Mouse (Mus musculus) adrenal gland, postnatal 10 days (tissue): ENCODE measurements around the gene Rab40c. TPM values are rescaled to one million over a fixed set of nuclear protein-coding genes. Genes with fewer than 3 reads are reported as not detected.
A peak's percentile ranks its signal among the peaks of the same experiment; 100 is the strongest.

Experiments
- DNase-seq: peaks from one replicate; pipeline ENCODE4 v3.0.0; 2021; ENCODE audit warnings: mixed read lengths
- total RNA-seq, 2 experiments: library from RNA; stranded (reverse); gene quantifications; 2 replicates each; pipeline ENCODE4 v1.2.3; 2021

Gene Rab40c
- total RNA-seq, 2 experiments from 2014 or later, result 16.9 to 25.6 TPM

DNA sequence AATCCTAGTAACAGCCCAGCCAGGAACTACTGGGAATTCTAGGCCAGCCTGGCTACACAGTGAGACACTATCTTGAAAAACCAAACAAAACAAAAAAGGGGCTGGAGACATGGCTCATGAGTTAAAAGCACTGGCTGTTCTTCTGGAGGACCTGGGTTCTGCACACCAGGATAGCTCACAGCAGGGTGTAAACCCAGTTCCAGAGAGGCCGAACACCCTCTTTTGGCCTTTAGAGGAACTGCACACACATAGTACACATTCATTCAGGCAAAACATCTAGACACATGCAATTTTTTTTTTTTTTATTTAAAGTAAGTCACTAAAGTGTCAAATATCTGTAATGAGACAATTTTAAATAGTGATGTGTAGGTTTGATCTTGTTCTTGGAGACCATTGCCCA lies 19.3 kb downstream of the Rab40c start:
- DNase-seq, result no peak

DNA sequence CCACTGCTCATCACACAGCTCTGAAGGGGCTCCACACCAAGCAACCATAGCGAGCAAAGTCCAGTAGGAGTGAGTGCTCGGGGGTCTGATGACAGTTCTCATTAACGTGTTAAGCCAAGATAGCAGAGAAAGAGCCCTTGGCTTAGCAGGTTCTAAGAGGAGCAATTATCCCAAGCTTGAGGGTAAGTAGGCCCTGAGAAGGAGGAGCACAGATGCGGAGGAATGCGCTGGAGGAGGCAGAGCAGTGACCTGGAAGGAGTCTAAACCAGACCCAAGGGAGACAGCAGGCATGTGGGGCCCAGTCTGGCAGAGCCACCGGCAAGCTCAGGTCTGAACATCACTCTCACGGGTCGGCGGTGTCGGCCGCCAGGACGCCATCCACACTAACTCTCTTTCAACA lies 23.6 kb downstream of the Rab40c start:
- no peak for DNase-seq

DNA sequence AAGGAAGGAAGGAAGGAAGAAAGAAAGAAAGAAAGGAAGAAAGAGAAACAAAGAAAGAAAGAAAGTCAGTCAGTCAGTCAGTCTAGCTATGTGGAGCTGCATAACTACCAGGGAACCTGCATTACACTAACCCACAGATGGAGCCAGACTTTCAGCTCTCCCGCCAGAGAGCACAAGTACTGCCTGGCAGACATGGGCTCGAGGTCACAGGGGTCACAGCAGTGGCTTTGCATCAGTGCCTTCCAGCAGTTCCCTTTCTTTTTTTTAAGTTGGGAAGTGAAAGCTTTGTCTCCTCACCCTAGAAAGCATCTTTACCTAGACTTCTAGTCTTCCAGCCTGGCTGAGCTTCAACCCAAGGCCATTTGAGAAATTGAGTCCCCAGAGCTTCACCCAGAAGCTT lies 24.1 kb downstream of the Rab40c start:
- no peak for DNase-seq

GRCm38 (mm10) chr17:25893975-25894617 lies 25.4 kb downstream of the Rab40c start:
- peak; percentile 80 for DNase-seq

DNA sequence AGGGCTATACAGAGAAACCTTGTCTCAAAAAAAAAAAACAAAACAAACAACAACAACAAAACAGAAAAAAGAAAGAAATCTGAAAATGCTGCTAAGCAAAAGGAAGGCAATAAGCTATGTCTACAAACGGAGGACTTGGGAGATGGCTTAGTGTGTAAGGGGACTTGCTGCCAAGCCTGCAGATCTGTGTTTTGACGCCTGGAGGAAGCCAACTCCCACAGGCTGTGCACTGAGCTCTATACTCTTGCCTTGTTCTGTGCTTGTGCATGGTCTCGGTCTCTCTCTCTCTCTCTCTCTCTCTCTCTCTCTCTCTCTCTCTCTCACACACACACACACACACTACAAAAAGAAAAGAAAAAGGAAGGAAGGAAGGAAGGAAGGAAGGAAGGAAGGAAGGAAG lies 30.7 kb downstream of the Rab40c start:
- no peak for DNase-seq

DNA sequence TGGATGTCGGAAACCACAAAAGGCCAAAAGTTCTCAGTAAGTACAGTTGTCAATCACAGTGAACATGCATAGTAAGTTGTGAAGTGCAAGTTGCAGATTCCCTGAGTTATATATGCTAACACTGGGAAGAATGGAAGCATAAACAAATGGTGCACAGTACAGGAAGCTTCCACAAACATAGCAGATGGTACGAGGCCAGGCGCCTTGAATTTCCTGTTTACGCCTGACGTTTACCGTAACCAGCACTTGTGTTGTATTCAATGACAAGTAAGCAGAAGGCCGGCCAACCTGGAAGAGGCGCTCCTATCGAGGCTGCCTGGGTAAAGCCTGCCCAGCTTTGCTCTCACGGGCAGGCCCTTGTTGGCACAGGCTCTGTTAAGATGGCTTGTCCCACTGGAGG lies 32.1 kb downstream of the Rab40c start:
- no peak for DNase-seq

- DNase-seq, result no peak
These were observed 32.7 kb downstream of the Rab40c start for GRCm38 (mm10) chr17:25886806-25887205.

DNA sequence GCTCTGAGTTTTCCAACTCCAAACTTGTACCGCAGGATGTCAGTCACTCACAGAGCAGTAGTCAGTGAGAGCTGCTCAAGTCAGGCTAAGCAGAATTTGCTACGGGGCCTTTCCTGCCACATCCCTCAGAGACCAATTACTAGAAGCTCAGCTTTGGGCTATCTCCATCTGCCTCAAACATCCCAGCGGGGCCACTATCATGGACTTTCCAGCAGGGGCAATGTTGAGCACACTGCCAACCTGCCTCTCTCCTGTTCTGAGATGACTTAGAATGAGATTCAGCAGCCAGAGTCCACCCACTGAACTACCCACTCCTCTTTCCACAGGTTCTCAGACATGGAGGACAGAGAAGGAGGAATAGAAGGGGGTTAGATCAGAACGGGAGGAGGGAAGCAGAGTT lies 33.9 kb downstream of the Rab40c start:
- DNase-seq, result peak; percentile 30

DNA sequence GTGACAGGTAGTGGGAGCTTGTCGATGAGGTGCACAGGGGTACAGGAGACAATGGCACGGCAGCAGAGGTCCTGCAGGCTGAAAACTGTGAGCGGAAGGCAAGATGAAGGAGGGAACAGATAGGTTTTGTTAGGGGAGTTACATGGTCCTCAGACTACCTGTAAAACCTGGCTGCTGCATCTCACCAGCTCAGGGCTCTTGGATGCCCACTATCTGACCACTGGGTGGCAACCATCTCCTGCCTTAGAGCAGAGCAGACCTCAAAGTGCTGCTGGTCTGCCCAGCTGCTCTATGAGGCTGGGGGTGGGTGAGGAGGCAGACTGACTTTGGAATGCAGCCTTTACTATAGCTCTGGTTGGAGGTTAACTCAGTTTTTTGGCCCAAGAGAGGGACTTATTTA lies 35.7 kb downstream of the Rab40c start:
- DNase-seq, result no peak

DNA sequence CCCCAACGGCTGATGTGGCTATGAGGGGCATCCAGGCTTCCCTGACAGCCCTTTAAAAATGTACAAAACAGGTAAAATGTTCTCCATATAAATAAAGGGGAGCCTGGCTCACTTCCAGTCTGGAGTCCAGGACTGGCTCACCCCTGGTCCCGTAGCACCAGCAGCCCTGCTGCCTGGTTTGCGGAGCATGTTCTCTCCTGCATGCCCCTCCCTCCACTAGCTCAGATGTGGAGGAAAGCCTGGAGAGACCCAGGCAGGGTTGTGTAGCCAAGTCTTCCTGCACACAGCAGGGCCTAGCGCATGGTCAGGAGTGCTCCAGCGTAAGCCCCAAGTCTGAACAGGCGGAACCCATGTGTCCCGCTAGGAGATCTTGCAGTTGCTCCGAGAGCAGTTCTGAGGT lies 36.3 kb downstream of the Rab40c start:
- no peak for DNase-seq

- DNase-seq, result peak; percentile 41
These were observed 37.2 kb downstream of the Rab40c start for GRCm38 (mm10) chr17:25882306-25882705.

- no peak for DNase-seq
These were observed 37.8 kb downstream of the Rab40c start for GRCm38 (mm10) chr17:25881691-25882090.

- DNase-seq, result no peak
These were observed 38.5 kb downstream of the Rab40c start for GRCm38 (mm10) chr17:25880913-25881641.

DNA sequence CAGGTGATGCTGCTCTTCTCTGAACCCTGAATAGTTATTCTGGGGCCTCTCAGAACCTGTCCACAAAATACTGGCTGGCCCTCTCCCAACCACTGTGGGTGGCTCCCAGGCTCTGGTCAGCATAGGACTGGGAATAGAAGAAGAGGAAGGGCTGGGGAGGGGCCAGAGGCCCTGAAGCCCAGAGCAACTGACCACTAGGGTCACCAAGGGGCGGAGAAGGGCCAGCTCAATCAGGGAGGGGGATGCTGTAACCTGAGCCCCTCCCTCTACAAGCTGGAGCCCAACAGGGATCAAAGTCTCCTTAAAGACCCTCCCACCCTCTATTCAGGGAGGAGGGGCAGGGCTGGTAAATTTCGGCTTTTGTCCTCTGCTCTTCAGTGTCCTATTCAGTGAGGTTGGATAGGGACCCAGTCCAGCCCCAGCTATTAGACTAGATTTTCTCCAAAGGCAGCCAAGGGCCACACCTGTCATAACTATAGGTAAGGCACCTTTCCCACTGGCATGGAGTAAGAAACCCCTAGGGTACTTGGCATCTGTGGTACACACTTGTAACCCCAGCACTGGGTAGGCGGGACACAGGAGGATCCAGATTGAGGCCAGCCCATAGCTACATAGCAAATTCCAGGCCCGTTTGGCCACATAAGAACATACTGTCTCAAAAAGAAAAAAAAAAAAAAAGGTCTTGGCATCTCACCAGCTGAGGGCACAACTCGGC lies 39.2 kb downstream of the Rab40c start, which contains the start of gene Wfikkn1:
TSS of gene Wfikkn1 (minus strand) at position 663 of the 715 bp plus-strand sequence.
- no peak for DNase-seq

GRCm38 (mm10) chr17:25879750-25880149 lies 39.8 kb downstream of the Rab40c start:
- no peak for DNase-seq

DNA sequence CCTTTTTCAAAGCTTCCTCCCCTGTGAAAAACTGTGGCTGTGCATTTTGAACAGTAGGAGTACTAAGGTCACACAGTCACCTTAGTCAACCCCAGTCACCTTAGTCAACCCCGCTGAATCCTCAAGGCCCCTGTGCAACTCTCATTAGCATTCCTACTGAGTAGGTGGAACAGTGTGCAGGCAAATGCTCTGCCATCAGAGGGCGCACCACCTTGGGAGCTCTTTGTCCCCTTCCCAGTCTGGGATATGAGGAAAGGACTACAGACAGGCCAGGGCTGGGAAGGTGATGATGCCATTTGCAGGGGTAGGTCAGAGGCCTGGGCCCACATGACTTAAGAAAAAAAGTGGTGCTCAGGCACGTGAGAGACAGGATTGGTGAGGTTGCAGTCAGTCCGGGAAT lies 40.3 kb downstream of the Rab40c start:
- DNase-seq, result peak; percentile 69

DNA sequence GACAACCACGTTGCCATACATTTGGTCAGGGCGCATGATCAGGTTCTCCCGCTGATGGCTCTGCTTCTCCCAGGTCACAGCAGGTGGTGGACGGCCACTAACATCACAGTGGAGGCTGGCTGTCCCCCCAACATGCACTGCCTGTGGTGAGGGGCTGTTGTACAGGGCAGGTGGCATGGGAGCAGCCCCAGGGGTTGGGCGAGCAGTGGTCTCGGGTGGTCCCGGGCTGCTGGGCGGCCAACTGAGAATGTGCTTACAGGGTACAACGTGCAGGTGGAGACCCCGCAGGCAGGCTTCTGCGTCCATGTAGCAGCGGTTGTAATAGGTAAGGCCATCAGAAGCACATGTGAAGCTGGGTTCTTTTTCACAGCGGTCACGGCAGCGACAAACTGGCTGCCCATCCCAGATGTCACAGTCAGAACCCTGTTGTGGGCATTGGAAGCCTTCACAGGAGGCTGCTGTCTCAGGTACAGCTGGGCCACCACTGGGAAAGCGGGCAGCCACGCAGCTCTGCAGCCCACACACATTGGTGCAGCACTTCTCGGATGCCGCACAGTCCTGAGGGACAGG lies 40.8 kb downstream of the Rab40c start:
- no peak for DNase-seq

DNA sequence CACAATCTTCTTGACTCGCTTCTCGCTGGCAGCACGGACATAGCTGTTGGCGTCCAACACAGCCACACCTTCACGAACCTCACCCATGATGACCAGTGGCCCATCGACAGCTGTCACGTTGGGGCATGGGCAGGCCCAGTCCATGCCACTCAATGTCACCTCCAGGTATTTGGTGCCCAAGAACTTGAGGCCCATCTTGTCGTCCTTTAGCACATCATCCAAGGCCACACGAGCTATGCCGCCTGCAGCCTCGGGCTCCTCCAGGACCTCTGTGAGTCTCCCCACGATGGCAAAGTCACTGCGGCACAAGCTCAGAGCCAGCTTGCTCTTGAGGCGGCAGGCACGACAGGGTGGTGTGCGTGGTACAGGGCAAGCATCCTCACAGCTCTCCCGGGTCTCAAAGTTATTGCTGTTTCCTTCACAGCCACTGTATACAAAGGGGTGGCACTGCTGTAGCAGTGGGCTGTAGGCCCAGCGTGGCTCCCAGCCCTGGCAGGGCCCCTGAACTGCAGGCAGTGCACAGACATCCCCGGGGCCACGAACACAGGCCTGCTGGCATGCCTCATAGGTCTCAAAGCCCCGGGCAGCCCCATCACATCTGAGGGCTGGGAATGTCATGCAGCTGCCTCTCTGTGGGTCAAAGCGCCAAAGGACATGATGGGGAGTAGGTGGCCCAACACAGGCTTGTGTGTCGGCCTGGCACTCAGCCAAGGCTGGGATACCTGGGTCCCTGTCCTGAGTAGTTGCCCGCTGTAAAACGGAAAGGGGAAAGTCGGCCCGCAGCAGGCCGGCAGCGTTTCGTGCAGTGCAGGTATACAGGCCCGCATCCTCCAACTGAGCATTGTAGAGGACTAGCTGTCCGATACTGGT lies 41.6 kb downstream of the Rab40c start:
- DNase-seq, result no peak

GRCm38 (mm10) chr17:25877025-25877424 lies 42.5 kb downstream of the Rab40c start:
- no peak for DNase-seq

GRCm38 (mm10) chr17:25876347-25876915 lies 43.1 kb downstream of the Rab40c start:
- DNase-seq, result peak; percentile 24
